Mouse (Mus musculus) bone marrow, adult 2 months (tissue): ENCODE data around the gene Thbs2.

Source experiments
- CTCF ChIP-seq: fragments of 200-500 bp; IDR thresholded peaks from 2 replicates; pipeline ENCODE4 v1.5.1; 2011; ENCODE audit warnings: low read length, control low read depth; ENCODE audit not compliant: control insufficient read depth, insufficient read depth
- POLR2A ChIP-seq: fragments of 200-500 bp; IDR thresholded peaks from 2 replicates; pipeline ENCODE4 v1.6.1; 2011; ENCODE audit warnings: low read depth, mild to moderate bottlenecking, control low read depth, low read length, borderline replicate concordance; ENCODE audit not compliant: control insufficient read depth

DNA sequence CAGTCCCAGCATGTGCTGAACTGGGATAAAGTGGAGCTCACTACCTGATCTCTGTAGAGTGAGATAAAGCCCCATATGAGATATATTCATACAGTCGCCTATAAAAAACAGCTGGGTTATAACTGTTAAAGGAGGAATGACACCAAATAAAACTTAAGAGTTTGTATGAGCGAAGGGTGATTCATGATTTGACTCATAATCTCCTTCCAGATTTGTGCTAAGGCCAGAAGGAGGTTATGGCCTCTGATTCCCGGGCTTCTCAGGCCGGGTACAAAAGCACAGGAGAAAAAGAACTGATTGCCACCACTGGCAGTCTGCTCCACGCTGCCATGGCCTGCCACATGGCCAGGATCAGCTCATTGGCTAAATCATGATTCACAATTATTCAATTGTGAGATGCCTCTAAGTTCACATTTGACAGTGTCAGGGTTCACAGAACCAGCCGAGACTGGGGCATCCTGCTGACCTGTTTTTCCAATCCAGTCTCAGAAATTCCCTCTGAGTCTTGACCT, 41.5 kb upstream of the Thbs2 start:
- no peak for TF ChIP-seq CTCF
- no peak for TF ChIP-seq POLR2A
